Mouse (Mus musculus): ENCODE results near the gene Zbtb20. TPM values are rescaled to one million over a fixed set of nuclear protein-coding genes. Genes with fewer than 3 reads are reported as not detected.

Gene Zbtb20
- polyA plus RNA-seq, 2 experiments, result 0.40 to 2.2 TPM

GRCm38 (mm10) chr16:43384953-43385619, 509.4 kb downstream of the Zbtb20 start:
- no peak for ATAC-seq (ENCODE audit: insufficient read depth)

GRCm38 (mm10) chr16:43385620-43386210, 510.0 kb downstream of the Zbtb20 start:
- TF ChIP-seq CTCF (IDR thresholded peaks at IDR 0.05; ENCODE audit: low read depth) (no peak), EP300 (IDR thresholded peaks at IDR 0.05; ENCODE audit: low read depth) (no peak)
- H3K4me2 ChIP-seq (ENCODE audit: low read depth), result no peak overlapping the region
- DNase-seq (ENCODE audit: low read depth in 3 of 3, low spot score in 3 of 3) (no peak), ATAC-seq (ENCODE audit: insufficient read depth) (no peak)
- H3K36me3 ChIP-seq (replicated peaks; ENCODE audit: control insufficient read depth, insufficient read depth, low read depth), result no peaks in the 10 kb centered on the region
- no peak overlapping the region for H3K9ac ChIP-seq (replicated peaks)
- H3K4me3 ChIP-seq (ENCODE audit: insufficient read depth in 1 of 2, low read depth in 2 of 2, low read length in 2 of 2), result no peak overlapping the region
- H3K9me3 ChIP-seq (ENCODE audit: control insufficient read depth, low read length), result no peaks in the 10 kb centered on the region
- no peaks in the 10 kb centered on the region for H3K4me1 ChIP-seq (replicated peaks; ENCODE audit: control insufficient read depth in 2 of 2, insufficient read depth in 2 of 2, low read length in 1 of 2)
- 46% methylated on average over 5 of the region's 5 CpGs for WGBS (ENCODE audit: insufficient replicate concordance)
- no peaks in the 10 kb centered on the region for H3K27me3 ChIP-seq (ENCODE audit: control insufficient read depth, insufficient read depth, low read length)
- H3K27ac ChIP-seq, result no peak overlapping the region

More at GRCm38 (mm10) chr16:43384953-43385619, 509.4 kb downstream of the Zbtb20 start:
- H3K4me3 ChIP-seq (ENCODE audit: insufficient read depth in 1 of 2, low read depth in 2 of 2, low read length in 2 of 2), result no peak overlapping the region
- no peaks in the 10 kb centered on the region for H3K36me3 ChIP-seq (replicated peaks; ENCODE audit: control insufficient read depth, insufficient read depth, low read depth)
- no peak for TF ChIP-seq EP300 (IDR thresholded peaks at IDR 0.05; ENCODE audit: low read depth)
- no peak for TF ChIP-seq CTCF (IDR thresholded peaks at IDR 0.05; ENCODE audit: low read depth)
- no peak overlapping the region for H3K9ac ChIP-seq (replicated peaks)
- no peaks in the 10 kb centered on the region for H3K4me1 ChIP-seq (replicated peaks; ENCODE audit: control insufficient read depth in 2 of 2, insufficient read depth in 2 of 2, low read length in 1 of 2)
- no peaks in the 10 kb centered on the region for H3K9me3 ChIP-seq (ENCODE audit: control insufficient read depth, low read length)
- H3K27ac ChIP-seq, result no peak overlapping the region
- DNase-seq (ENCODE audit: low read depth in 3 of 3, low spot score in 3 of 3), result no peak
- 72% methylated on average over 4 of the region's 4 CpGs for WGBS (ENCODE audit: insufficient replicate concordance)
- H3K4me2 ChIP-seq (ENCODE audit: low read depth), result no peak overlapping the region
- H3K27me3 ChIP-seq (ENCODE audit: control insufficient read depth, insufficient read depth, low read length), result no peaks in the 10 kb centered on the region

- no peak overlapping the region for H3K4me2 ChIP-seq (ENCODE audit: low read depth)
- no peak overlapping the region for H3K4me3 ChIP-seq (ENCODE audit: insufficient read depth in 1 of 2, low read depth in 2 of 2, low read length in 2 of 2)
- WGBS (ENCODE audit: insufficient replicate concordance), result 62% methylated on average over 5 of the region's 5 CpGs
- H3K9ac ChIP-seq (replicated peaks), result no peak overlapping the region
- H3K36me3 ChIP-seq (replicated peaks; ENCODE audit: control insufficient read depth, insufficient read depth, low read depth), result no peaks in the 10 kb centered on the region
- no peaks in the 10 kb centered on the region for H3K4me1 ChIP-seq (replicated peaks; ENCODE audit: control insufficient read depth in 2 of 2, insufficient read depth in 2 of 2, low read length in 1 of 2)
- TF ChIP-seq CTCF (IDR thresholded peaks at IDR 0.05; ENCODE audit: low read depth), result no peak
- no peak for TF ChIP-seq EP300 (IDR thresholded peaks at IDR 0.05; ENCODE audit: low read depth)
- H3K9me3 ChIP-seq (ENCODE audit: control insufficient read depth, low read length), result no peaks in the 10 kb centered on the region
- H3K27ac ChIP-seq, result no peak overlapping the region
- DNase-seq (ENCODE audit: low read depth in 3 of 3, low spot score in 3 of 3) (no peak), ATAC-seq (ENCODE audit: insufficient read depth) (no peak)
- no peaks in the 10 kb centered on the region for H3K27me3 ChIP-seq (ENCODE audit: control insufficient read depth, insufficient read depth, low read length)
Observed at GRCm38 (mm10) chr16:43386426-43386825, 510.7 kb downstream of the Zbtb20 start.

GRCm38 (mm10) chr16:43388389-43388788, 512.7 kb downstream of the Zbtb20 start:
- Histone ChIP-seq H3K9ac (replicated peaks) (no peak overlapping the region), H3K27ac (no peak overlapping the region), H3K36me3 (replicated peaks; ENCODE audit: control insufficient read depth, insufficient read depth, low read depth) (no peaks in the 10 kb centered on the region), H3K4me3 (ENCODE audit: insufficient read depth in 1 of 2, low read depth in 2 of 2, low read length in 2 of 2) (no peak overlapping the region), H3K9me3 (ENCODE audit: control insufficient read depth, low read length) (no peaks in the 10 kb centered on the region), H3K27me3 (ENCODE audit: control insufficient read depth, insufficient read depth, low read length) (no peaks in the 10 kb centered on the region), H3K4me2 (ENCODE audit: low read depth) (no peak overlapping the region), H3K4me1 (replicated peaks; ENCODE audit: control insufficient read depth in 2 of 2, insufficient read depth in 2 of 2, low read length in 1 of 2) (no peaks in the 10 kb centered on the region)
- TF ChIP-seq EP300 (IDR thresholded peaks at IDR 0.05; ENCODE audit: low read depth) (no peak), CTCF (IDR thresholded peaks at IDR 0.05; ENCODE audit: low read depth) (no peak)
- 71% methylated on average over 5 of the region's 5 CpGs for WGBS (ENCODE audit: insufficient replicate concordance)
- no peak for ATAC-seq (ENCODE audit: insufficient read depth)
- no peak for DNase-seq (ENCODE audit: low read depth in 3 of 3, low spot score in 3 of 3)

GRCm38 (mm10) chr16:43390387-43390786, 514.7 kb downstream of the Zbtb20 start:
- Histone ChIP-seq H3K4me1 (replicated peaks; ENCODE audit: control insufficient read depth in 2 of 2, insufficient read depth in 2 of 2, low read length in 1 of 2) (no peaks in the 10 kb centered on the region), H3K4me2 (ENCODE audit: low read depth) (no peak overlapping the region), H3K27ac (no peak overlapping the region), H3K9ac (replicated peaks) (no peak overlapping the region), H3K27me3 (ENCODE audit: control insufficient read depth, insufficient read depth, low read length) (no peaks in the 10 kb centered on the region), H3K9me3 (ENCODE audit: control insufficient read depth, low read length) (no peaks in the 10 kb centered on the region), H3K36me3 (replicated peaks; ENCODE audit: control insufficient read depth, insufficient read depth, low read depth) (no peaks in the 10 kb centered on the region), H3K4me3 (ENCODE audit: insufficient read depth in 1 of 2, low read depth in 2 of 2, low read length in 2 of 2) (no peak overlapping the region)
- ATAC-seq (ENCODE audit: insufficient read depth), result no peak
- 53% methylated on average over 4 of the region's 4 CpGs for WGBS (ENCODE audit: insufficient replicate concordance)
- no peak for DNase-seq (ENCODE audit: low read depth in 3 of 3, low spot score in 3 of 3)
- TF ChIP-seq EP300 (IDR thresholded peaks at IDR 0.05; ENCODE audit: low read depth) (no peak), CTCF (IDR thresholded peaks at IDR 0.05; ENCODE audit: low read depth) (no peak)

Measured in liver, embryonic 14.5 days (tissue).